Mouse (Mus musculus) spleen, adult 2 months (tissue): ENCODE results near the gene Psap.

Experiments used
- CTCF ChIP-seq: fragments of 200-500 bp; IDR thresholded peaks from 2 replicates; pipeline ENCODE4 v1.5.1; 2011; ENCODE audit warnings: mild to moderate bottlenecking, inconsistent platforms; ENCODE audit not compliant: insufficient read depth, insufficient read length, insufficient replicate concordance; ENCODE audit errors: extremely low read depth
- POLR2A ChIP-seq: fragments of 200-500 bp; IDR thresholded peaks from 2 replicates; pipeline ENCODE4 v1.6.1; 2011; ENCODE audit warnings: low read depth, low read length, inconsistent platforms

GRCm38 (mm10) chr10:60262386-60262785 is 15.0 kb upstream of the Psap start:
- TF ChIP-seq CTCF (no peak), POLR2A (no peak)
